Mouse (Mus musculus) retina, postnatal 7 days (tissue): ENCODE measurements around the gene Rab11a.
"Not testable (repeated sequence)": the region's sequence is repeated elsewhere in the genome, so short reads cannot be mapped to it uniquely, and the experiment has no call there.

Experiments used
- DNase-seq: peaks from one replicate; pipeline ENCODE4 v3.0.0-alpha.2; 2012; ENCODE audit warnings: low read depth, low spot score

The Rab11a gene

DNA sequence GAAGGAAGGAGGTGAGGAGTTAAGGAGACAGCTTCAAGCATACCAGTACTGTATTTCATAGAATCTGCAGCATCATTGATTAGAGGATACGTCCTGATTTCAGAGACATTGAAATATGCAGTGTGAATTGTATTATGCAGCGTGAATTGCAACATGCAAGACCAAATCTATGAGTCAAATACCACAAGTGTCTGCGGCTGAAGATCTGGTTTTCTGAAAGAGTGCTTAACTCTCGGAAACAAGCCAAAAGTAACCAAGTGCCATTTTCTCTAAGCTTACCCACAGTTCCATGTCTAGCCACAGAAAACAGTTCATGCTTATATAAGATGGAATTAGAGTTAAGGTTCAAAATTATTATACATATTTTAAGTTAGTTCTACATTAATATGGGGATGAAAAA, 10.2 kb upstream of the Rab11a start:
- no peak for DNase-seq

DNA sequence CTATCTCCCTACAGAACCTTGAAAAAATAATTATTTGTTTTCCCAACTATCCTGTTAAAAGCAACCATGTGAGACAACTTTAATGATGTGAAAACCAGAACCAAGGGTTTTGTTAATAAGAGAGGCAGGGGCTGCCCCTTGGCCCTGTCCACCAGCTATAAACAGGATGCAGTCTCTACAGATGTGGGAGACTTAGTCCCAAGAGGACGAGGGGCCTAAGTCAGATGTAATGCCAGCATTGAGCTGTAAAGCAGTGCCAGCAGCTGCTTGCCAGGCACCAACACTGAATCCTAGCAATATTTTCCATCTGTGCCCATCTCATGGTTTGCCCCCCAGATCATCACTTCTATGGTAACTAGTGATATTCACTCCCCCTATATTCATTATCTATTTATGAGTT, 4.9 kb upstream of the Rab11a start:
- DNase-seq, result no peak

DNA sequence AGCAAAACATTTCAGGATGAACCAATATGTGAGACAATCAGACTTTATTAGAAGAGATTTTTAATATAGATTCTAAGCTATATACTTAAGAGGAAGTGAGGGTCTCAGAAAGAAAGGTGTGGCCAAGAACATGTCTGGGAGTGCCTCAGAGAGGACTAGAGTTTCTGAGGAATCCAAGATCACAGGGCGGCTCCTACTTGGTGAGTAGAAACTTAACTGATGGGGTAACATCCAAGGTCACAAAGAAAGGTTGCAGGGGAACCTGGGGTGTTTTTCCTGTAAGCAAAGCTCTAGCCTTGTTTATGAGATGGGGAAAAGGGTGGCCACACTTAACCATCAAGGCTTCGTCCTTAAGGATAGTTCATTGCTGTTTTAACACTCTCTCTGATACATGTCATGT, 1.4 kb upstream of the Rab11a start:
- no peak for DNase-seq

DNA sequence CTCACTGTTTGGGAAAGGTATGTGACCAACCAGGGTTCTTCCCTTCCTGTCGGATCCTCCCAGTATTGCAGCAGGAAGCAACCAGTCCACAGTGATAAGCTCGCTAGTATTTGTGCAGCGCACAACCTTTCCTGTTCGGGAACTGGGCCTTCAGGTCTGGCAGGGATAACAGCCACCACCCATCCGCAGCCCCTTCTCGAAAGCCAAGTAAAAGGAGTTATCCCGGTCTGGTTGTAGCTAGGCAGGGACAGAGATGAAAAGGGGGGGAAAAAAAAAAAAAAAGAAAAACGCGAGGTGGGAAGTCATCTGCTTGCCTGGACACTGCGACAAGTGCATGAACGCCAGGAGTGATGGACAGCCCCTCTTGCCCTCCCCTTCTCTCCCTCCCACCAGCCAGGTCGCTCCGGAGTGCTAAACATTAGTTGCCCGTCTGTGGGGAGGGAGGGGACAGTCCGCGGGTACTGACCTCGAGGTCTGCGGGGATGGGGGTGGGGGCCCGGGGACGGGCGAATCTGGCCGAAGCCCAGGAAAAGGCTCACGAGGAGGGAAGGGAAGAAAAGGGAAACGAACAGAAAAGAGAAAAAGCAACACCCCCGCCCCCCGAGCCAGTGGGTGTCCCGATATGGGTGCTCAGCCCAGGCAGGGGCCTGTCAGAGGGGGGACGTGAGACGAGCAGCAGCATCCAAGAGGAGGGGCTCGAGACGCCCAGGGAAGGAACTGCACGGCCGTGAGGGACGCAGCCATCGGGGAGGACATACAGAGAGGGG, 736 bp downstream of the Rab11a start:
- DNase-seq, result peak; percentile 21

DNA sequence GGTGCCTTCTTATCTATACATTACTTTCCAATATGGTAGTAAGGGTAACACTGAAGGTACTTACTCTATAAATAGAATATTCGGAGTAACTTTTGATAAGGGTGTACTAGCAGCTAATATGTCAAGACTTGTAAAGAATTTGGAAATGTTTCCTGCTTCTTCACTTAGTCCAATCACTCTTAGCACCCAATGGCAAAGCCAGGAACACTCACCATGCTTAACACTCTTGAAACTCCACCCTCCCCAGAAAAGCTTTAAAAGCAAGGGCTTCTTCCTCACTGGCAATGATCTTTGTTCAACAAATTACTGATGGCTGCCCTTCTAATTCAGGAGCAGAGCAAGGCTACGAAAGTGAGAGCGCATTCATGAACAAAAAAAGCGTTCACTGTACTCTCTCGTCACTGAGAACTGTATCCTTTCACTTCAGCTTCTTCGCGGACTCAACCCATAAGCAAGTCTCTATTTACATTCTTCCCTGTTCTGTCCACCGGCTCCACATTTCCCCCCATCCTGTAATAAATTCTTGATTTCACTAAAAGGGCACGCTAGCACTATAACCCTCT, 1.4 kb downstream of the Rab11a start:
- no peak for DNase-seq

DNA sequence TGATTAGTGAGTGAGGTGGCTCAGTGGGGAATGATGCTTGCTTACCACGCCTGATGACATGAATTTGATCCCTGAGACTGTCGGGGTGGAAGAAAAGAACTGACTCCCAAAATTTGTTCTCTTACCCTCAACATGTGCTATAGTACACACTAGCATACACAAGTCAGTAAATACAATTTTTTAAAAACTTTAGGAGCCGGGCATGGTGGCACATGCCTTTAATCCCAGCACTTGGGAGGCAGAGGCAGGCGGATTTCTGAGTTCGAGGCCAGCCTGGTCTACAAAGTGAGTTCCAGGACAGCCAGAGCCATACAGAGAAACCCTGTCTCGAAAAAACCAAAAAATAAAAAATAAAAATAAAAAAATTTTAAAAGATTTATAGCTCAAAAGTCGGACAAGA, 2.6 kb downstream of the Rab11a start:
- DNase-seq, result not testable (repeated sequence)

DNA sequence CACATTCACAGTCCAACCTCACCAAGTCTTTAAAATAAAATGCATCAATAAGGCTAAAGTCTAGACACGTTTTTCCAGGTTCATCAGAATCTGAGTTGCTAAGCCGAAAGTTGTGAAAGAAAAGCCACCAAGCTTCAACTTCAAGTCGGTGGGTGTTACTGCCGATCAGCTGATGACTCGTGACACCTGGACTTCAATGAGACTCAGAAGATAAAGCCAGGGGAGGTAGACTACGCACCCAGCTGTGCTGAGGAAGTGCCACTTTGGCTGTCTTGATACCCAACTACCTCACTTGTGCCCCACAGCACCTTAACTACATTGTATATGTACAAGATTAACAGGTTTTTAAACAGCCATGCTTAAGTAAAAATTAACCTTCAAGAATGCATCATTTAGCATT, 3.4 kb downstream of the Rab11a start:
- no peak for DNase-seq

DNA sequence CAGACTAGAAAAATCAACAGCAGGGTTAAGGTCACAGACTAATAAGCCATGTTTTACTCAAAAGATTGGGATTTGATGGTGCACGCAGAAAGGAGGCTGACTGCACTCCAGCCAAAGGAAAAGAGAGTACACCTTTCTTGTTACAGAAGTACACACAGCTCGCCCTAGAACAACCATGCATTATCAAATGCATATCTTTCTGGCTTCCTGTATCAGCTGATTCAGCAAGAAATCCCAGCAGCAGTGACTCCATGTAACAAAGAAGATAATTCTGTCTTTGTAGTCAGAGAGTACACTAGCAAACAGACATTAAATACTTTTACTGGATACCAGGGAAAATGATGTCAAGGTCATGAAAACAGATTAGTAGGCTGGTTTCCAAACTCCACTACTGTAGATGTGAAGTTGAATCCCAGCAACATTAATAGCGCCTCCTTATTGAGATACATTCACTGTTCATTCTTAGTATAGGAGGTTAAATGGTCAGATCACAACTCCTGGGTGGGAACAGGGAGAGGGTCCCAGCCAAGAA, 6.5 kb downstream of the Rab11a start:
- DNase-seq, result no peak

DNA sequence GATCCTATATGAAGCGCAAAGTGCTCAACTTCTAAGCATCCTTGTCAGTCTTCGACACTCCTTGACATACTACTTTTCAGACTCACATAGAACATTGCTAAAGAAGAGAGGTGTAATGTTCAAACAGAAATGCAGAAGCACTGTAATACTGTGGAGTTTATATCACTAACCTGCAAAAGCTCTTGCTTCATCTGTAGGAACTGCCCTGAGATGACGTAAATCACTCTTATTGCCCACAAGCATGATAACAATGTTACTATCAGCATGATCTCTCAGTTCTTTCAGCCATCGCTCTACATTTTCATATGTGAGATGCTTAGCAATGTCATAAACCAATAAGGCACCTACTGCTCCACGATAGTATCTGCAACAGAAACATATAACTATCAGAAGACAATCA, 11.1 kb downstream of the Rab11a start:
- no peak for DNase-seq

DNA sequence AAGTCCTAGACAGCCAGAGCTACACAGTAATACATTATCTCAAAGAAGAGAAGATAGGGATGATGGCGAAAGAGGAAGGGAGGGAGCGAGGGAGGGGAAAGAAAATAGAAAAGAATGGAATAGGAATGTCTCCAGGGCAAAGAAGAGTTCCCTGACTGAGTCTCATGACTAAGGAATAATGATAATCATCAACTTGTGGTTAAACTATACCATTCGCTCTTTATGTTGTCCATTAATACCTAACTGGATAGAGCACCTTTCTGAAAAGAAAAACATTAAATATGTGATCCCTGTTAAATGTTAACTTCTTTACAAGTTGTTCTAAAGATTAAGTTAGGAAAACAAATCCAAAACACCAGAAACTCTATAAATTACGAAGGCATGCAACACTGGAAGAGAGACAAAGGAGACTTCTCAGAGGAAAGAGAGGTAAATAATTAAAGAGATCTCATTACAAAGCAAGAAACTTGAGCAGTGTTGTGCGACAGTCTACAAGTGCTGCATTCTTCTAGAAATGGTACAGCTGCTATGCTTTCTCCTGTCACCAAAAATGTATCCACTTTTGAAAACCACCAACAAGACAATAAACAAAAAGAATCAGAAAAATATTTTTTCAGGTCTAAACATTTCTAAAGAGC, 17.9 kb downstream of the Rab11a start:
- no peak for DNase-seq

DNA sequence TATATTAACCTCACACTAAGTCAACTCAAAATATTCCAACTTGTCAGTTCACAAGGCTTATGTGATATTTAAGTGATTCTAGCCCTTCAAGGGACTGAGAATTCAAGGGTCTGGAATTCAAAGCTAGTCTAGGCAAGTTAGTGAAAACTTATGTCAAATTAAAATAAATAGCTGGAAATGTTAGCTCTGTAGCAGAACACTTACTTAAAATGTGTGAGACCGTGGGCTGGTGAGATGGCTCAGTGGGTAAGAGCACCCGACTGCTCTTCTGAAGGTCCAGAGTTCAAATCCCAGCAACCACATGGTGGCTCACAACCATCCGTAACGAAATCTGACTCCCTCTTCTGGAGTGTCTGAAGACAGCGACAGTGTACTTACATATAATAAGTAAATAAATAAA, 27.3 kb downstream of the Rab11a start:
- not testable (repeated sequence) for DNase-seq

DNA sequence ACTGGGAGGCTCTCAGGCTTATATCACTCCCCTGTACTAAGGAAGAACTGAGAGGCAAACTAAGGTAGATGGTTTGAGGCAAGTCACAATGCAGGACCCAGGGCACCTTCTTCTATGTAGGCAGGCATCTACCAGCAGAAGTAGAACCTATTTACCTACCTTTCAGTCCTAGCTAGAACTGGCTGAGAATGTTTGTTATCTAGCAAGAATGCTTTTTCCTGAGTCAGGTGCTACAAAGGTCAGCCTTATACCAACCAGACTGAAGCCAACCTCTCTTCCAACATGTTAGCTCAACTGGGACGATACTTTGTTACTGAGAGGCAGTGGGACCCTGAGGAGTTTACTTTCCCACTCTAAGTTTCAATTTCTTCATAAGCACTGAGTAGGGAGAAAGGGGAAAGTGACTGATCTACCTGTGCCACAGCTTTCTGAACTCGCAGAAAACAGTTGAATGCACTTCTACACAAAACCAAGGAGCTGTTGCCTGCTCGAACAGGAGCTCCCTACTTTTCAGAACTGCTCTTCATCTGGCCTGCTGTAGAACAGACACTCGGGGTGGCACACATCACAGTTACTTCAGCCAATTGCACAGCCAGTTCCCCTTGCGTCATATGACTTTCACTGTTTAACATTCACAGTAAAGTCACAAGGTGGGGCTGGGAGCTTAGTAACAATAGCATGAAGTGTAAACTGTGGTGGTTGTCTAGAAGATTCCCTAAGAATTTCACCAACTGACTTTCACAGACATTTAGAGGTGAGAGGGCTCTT, 33.3 kb downstream of the Rab11a start:
- DNase-seq, result no peak

DNA sequence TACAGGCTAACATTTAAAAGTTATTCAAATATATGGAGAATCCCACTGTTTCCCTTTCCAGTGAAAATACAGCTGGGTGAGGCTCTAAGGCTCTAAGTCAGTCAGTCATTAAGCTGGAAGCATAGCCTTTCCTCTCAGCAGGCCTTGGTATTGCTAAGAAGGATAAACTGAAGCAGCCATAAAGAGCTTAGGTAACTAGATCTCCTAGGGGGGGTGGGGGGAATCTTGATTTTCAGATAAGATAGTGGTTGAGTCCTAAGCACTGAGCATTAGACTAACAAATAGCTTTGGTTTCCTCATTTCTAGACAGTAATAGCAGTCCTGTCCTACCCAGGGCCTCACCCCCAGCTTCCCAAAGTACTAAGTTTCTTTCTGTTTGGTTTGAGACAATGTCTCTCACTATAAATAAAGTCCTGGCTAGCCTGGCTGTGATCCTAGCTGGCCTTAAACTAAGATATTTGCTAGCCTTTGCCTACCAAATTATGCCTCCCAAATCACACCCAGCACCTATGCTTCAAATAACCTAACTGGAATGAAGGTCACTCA, 34.1 kb downstream of the Rab11a start:
- DNase-seq, result peak; percentile 34

DNA sequence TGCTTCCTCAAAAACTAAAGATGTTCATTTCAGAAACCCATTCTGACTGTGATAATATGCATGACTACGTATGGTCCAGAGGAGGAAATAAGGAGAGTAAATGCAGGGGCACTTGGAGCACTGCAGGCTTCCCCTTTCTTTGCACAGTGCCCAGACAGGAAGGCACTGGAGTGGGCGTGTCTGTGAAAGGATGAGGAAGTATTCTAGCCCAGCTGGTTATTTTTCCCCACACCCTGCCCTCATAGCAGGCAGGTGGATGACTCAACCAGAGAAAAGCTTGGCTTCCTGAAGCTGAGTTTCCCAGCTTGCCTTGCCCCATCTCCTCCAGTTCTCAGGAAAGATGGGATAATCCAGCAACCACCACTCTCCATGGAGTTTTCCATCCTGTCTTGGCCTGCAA, 34.6 kb downstream of the Rab11a start:
- DNase-seq, result no peak

DNA sequence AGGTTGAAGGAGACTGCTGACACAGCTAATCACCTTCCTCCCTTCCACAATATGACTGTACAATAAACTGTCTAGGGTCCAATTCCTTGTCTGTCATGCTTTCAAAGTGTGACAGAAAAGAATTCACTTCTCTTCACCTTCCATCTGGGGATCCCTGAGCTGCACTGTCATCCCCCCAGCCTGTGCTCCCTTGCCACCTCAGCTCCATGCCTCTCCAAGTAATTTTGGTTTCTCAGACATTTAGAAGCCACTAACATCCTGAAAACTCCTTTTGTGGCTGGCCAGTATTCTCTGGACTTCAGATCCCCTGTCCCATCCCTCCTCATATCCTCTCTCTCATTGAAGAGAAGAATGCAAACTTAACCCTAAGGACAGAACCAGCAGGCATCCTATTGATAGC, 35.2 kb downstream of the Rab11a start:
- no peak for DNase-seq

DNA sequence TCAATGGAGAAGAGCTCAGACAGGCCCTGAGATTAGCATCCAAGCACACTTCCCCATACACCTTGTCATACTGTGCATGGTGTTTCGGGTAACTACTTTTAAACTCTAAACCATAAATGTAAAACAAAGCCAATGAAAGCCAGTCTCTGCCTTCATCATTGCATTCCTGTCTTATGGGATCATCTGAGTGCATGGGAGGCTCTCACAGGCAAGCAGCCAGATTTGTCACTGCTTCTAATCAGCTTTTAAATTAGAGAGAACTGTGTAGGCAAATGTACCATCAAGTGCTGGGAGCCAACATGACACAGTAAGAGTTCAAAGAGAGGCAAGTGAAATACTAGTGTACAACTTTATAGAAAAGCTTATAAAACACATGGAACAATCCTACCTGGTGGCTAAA, 35.9 kb downstream of the Rab11a start:
- DNase-seq, result no peak

DNA sequence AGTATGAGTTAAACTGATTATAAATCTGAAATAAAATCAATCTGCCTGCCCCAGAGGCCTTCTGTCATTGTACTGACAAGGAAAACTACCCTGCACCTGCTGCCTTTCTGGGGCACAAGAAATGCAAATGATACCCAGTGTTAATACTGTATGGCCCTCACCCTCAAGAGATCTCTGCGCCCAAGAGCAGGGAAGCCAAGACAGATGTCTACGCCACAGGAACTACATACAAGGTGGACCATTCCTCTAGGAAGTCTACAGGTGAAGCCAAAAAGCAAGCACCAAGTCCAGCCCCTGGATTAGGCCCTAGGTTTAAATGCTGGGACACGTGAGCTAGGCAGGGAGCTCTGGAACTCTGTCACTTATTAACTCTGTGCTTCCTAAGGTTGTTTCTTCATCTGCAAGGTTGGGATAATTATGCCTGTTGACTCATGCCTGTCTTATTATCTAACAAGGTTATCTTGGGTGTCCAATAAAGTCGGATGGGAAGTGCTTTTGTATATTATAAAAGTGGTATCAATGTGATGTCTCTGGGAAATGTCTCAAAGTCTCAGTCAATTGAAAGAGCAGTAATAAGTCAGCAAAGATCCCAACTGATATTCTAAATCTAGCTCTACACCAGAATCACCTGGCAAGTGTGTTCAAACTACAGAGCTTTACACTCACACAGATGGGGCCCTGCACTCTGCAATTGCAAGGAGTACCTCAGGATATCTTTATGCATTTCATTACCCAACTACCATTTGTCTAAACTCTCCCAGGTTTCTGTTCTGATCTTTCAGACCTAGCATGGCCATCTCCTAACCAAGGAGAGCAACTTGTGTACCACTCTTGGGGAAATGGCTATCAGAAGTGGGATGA, 36.9 kb downstream of the Rab11a start:
- no peak for DNase-seq

DNA sequence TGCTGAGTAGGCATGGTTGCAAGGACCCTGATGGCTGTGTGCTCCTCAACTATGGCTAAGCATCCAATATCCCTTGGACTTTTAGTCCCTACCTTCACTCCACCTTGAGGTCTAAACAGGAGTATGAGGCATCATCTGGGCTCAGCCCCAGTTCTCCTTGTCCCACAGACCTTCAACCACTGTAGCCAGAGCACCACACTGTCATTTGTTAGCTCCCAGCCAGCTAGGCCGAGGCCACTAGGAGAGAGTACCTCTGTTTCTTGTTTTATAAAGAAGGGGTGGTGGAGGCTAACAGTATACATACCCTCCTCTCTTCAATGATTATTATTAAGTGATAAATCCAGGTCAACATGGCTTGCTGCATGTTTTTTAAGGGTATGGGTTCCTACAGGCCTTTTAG, 39.0 kb downstream of the Rab11a start:
- no peak for DNase-seq

DNA sequence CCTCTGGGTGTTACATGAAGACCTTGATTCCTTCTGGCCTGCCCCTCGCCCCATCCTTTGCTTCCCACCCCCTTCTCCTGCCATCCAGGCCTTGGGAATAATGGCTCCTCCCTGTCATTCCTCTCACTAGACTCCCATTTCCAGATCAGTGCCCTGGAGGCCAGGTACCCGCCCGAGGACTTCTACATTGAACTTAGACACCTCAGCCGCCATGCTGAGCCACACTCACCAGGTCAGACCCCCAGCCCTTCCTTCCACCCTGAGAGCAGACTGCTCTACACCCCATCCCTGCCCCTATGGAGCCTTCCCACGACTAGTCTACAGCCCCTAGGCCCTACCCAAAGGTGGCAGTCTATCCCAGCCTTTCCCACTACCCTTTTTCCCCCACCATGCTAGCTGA, 39.9 kb downstream of the Rab11a start:
- DNase-seq, result no peak

DNA sequence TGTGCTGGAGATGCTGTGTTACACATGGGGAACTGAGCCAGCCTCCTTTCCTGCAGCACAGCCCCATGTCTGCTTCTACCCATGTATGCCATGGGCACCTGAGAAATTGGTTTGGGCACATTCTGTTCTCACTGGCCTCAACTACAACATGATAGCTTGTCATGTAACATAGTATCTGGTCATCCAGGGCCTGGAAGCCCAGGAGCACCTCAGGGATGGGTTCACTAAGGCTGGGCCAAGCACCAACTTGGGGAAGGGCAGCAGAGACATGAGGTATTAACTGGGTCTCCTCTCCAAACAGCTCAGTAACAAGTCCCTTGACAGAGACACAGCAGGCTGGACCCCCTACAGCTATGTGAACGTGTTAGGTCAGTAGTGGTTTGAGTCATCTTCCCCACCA, 40.6 kb downstream of the Rab11a start:
- DNase-seq, result no peak

DNA sequence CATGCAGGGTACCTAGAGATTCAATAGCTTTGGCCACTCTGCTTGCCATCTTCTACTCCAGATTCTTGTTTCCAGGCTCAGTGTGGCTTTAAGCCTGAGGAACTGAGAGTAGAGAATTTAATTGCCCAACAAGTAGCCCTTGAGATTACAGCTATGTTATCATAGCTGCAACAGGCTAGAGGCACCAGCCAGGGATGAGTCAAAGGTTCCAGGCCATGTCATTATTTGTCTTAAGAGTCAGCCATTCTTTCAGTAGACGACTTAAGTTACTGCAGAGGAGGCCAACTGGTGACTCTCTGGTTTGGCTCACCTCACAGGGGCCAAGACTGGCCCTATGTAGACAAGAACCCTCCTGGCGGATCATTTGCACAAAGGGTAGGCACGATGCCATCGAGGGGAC, 41.2 kb downstream of the Rab11a start:
- no peak for DNase-seq
